Mouse (Mus musculus): ENCODE results near the gene Cyp11a1. TPM values are rescaled to one million over a fixed set of nuclear protein-coding genes. Genes with fewer than 3 reads are reported as not detected.
A peak's percentile ranks its signal among the peaks of the same experiment; 100 is the strongest.

Cyp11a1 gene
- polyA plus RNA-seq, 1 experiment from 2014 or later = 0.16 TPM

DNA sequence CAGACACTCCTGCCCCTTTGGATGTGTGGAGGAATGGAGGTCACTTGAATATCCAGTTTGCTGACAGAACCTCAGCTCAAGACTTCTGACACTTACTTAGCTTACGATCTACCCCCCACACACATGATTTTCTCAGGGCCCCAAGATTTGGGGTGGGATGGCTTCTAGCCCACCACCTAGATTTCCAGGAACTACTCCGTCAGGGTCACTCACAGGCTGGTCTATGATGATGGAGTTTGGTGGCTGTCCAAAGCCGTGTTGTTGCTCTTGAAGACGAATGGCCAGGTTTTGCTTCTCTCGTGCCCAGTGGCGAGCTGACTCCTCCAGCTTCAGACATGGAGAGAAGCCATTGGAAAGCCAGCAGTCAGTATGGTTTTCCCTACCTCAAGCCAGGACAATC lies 23.4 kb downstream of the Cyp11a1 start:
- ATAC-seq (ENCODE audit: insufficient number of reproducible peaks, insufficient read depth, low FRiP score, low TSS enrichment, low read depth) = no peak
- Histone ChIP-seq H3K36me3 (no peaks in the 10 kb centered on the region), H3K9ac (replicated peaks) (no peak overlapping the region), H3K4me3 (replicated peaks) (no peak overlapping the region), H3K4me2 (no peak overlapping the region), H3K27me3 (peaks cover 14% of the 10 kb centered on the region), H3K27ac (no peak overlapping the region), H3K4me1 (replicated peaks) (no peaks in the 10 kb centered on the region), H3K9me3 (no peaks in the 10 kb centered on the region)
- WGBS = 84% methylated on average over 6 of the region's 6 CpGs

GRCm38 (mm10) chr9:58031895-58032294 lies 25.7 kb downstream of the Cyp11a1 start:
- H3K27ac ChIP-seq = no peak overlapping the region
- H3K9me3 ChIP-seq = no peaks in the 10 kb centered on the region
- no peaks in the 10 kb centered on the region for H3K4me1 ChIP-seq (replicated peaks)
- ATAC-seq (ENCODE audit: insufficient number of reproducible peaks, insufficient read depth, low FRiP score, low TSS enrichment, low read depth) = no peak
- H3K27me3 ChIP-seq = peaks cover 27% of the 10 kb centered on the region
- 82% methylated on average over 5 of the region's 5 CpGs for WGBS
- no peak overlapping the region for H3K9ac ChIP-seq (replicated peaks)
- H3K36me3 ChIP-seq = no peaks in the 10 kb centered on the region
- H3K4me2 ChIP-seq = no peak overlapping the region
- H3K4me3 ChIP-seq (replicated peaks) = no peak overlapping the region

- WGBS = 65% methylated on average over 2 of the region's 2 CpGs
- Histone ChIP-seq H3K4me2 (no peak overlapping the region), H3K36me3 (no peaks in the 10 kb centered on the region), H3K4me1 (replicated peaks) (peaks cover 21% of the 10 kb centered on the region), H3K9me3 (no peaks in the 10 kb centered on the region), H3K9ac (replicated peaks) (no peak overlapping the region), H3K27me3 (peaks cover 43% of the 10 kb centered on the region), H3K27ac (no peak overlapping the region), H3K4me3 (replicated peaks) (no peak overlapping the region)
- ATAC-seq (ENCODE audit: insufficient number of reproducible peaks, insufficient read depth, low FRiP score, low TSS enrichment, low read depth) = no peak
Measured at GRCm38 (mm10) chr9:58035519-58035918, 29.3 kb downstream of the Cyp11a1 start.

- 74% methylated on average over 7 of the region's 7 CpGs for WGBS
Measured at GRCm38 (mm10) chr9:58035951-58036698, 29.9 kb downstream of the Cyp11a1 start.

GRCm38 (mm10) chr9:58036961-58037360 lies 30.8 kb downstream of the Cyp11a1 start:
- Histone ChIP-seq H3K36me3 (no peaks in the 10 kb centered on the region), H3K9ac (replicated peaks) (no peak overlapping the region), H3K27ac (no peak overlapping the region), H3K4me1 (replicated peaks) (peaks cover 35% of the 10 kb centered on the region), H3K4me3 (replicated peaks) (no peak overlapping the region), H3K4me2 (no peak overlapping the region), H3K27me3 (peaks cover 39% of the 10 kb centered on the region), H3K9me3 (no peaks in the 10 kb centered on the region)
- WGBS = 76% methylated on average over 4 of the region's 4 CpGs
- ATAC-seq (ENCODE audit: insufficient number of reproducible peaks, insufficient read depth, low FRiP score, low TSS enrichment, low read depth) = no peak

More at GRCm38 (mm10) chr9:58035951-58036698, 29.9 kb downstream of the Cyp11a1 start:
- no peak for ATAC-seq (ENCODE audit: insufficient number of reproducible peaks, insufficient read depth, low FRiP score, low TSS enrichment, low read depth)
- H3K9ac ChIP-seq (replicated peaks) = no peak overlapping the region
- no peak overlapping the region for H3K4me2 ChIP-seq
- peaks cover 27% of the 10 kb centered on the region for H3K4me1 ChIP-seq (replicated peaks)
- H3K4me3 ChIP-seq (replicated peaks) = no peak overlapping the region
- H3K27me3 ChIP-seq = peaks cover 39% of the 10 kb centered on the region
- no peaks in the 10 kb centered on the region for H3K9me3 ChIP-seq
- H3K36me3 ChIP-seq = no peaks in the 10 kb centered on the region
- no peak overlapping the region for H3K27ac ChIP-seq

GRCm38 (mm10) chr9:58038500-58039168 lies 32.4 kb downstream of the Cyp11a1 start:
- no peak for ATAC-seq (ENCODE audit: insufficient number of reproducible peaks, insufficient read depth, low FRiP score, low TSS enrichment, low read depth)
- Histone ChIP-seq H3K4me3 (replicated peaks) (no peak overlapping the region), H3K4me1 (replicated peaks) (peaks cover 48% of the 10 kb centered on the region), H3K9ac (replicated peaks) (no peak overlapping the region), H3K27ac (0 out of 2 replicates have a peak overlapping the region, but pooled peaks have one; percentile 17), H3K4me2 (no peak overlapping the region), H3K27me3 (peaks cover 32% of the 10 kb centered on the region), H3K9me3 (no peaks in the 10 kb centered on the region), H3K36me3 (no peaks in the 10 kb centered on the region)
- WGBS = 29% methylated on average over 19 of the region's 19 CpGs

GRCm38 (mm10) chr9:58040977-58041376 lies 34.8 kb downstream of the Cyp11a1 start:
- 0 out of 2 replicates have a peak, but pooled peaks have one; percentile 14 for ATAC-seq (ENCODE audit: insufficient number of reproducible peaks, insufficient read depth, low FRiP score, low TSS enrichment, low read depth)
- Histone ChIP-seq H3K9me3 (no peaks in the 10 kb centered on the region), H3K9ac (replicated peaks) (no peak overlapping the region; the same call in 1 of the 2 replicates), H3K36me3 (no peaks in the 10 kb centered on the region), H3K4me2 (peak overlapping the region; percentile 17; the same call in 1 of the 2 replicates), H3K27ac (peak overlapping the region; percentile 90), H3K27me3 (peaks cover 28% of the 10 kb centered on the region), H3K4me1 (replicated peaks) (peaks cover 71% of the 10 kb centered on the region), H3K4me3 (replicated peaks) (no peak overlapping the region)
- WGBS = 23% methylated on average over 4 of the region's 4 CpGs

DNA sequence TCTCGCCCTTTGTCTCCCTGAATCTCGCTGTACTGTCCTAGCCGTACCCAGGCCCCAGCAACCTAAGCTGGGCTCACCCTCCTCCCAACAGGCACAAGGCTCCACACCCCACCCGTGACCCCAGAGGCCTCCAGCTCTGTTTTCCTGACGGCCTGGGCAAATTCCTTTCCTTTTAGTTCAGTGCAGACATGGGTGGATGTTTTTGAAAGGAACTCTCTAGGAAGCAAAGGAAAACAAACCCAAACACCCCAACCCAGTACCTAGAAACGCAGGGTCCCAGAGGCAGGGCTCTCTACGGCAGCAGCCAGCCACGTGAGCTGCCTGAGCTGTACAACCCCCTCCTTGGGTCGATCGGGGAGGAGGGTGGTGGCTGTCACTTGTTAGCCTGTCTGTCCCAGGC lies 36.2 kb downstream of the Cyp11a1 start:
- Histone ChIP-seq H3K9me3 (no peaks in the 10 kb centered on the region), H3K4me3 (replicated peaks) (no peak overlapping the region), H3K36me3 (no peaks in the 10 kb centered on the region), H3K4me2 (no peak overlapping the region; the same call in 1 of the 2 replicates), H3K27ac (peak overlapping the region; percentile 90), H3K9ac (replicated peaks) (no peak overlapping the region), H3K4me1 (replicated peaks) (peaks cover 71% of the 10 kb centered on the region), H3K27me3 (peaks cover 23% of the 10 kb centered on the region)
- WGBS = 32% methylated on average over 10 of the region's 10 CpGs
- no peak for ATAC-seq (ENCODE audit: insufficient number of reproducible peaks, insufficient read depth, low FRiP score, low TSS enrichment, low read depth)

GRCm38 (mm10) chr9:58043496-58044017 lies 37.3 kb downstream of the Cyp11a1 start:
- Histone ChIP-seq H3K36me3 (no peaks in the 10 kb centered on the region), H3K4me2 (no peak overlapping the region), H3K9me3 (no peaks in the 10 kb centered on the region), H3K4me3 (replicated peaks) (no peak overlapping the region), H3K4me1 (replicated peaks) (peaks cover 72% of the 10 kb centered on the region), H3K27me3 (peaks cover 23% of the 10 kb centered on the region), H3K9ac (replicated peaks) (no peak overlapping the region), H3K27ac (no peak overlapping the region)
- no peak for ATAC-seq (ENCODE audit: insufficient number of reproducible peaks, insufficient read depth, low FRiP score, low TSS enrichment, low read depth)
- 84% methylated on average over 10 of the region's 10 CpGs for WGBS

DNA sequence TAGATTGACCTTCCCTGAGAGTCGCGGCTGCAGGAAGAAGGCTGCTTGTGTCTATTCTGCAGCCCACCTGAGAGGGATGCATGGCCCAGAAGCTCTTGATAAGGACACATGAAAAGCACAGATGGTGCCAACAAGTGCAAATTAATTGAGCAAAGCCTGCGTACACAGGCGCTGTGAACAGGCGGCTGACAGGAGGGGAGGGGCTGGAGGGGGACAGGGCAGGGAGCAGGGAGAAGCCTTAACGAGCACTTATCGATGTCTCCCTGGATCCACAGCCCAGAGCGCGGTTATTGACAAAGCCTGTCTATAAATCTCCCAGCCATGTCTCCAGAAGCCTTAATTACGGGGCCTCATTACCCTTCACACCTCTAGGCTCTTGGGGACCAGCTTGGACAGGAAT lies 38.6 kb downstream of the Cyp11a1 start:
- peaks cover 67% of the 10 kb centered on the region for H3K4me1 ChIP-seq (replicated peaks)
- H3K4me2 ChIP-seq = no peak overlapping the region
- H3K36me3 ChIP-seq = no peaks in the 10 kb centered on the region
- no peak overlapping the region; the same call in 1 of the 2 replicates for H3K9ac ChIP-seq (replicated peaks)
- no peaks in the 10 kb centered on the region for H3K9me3 ChIP-seq
- no peak overlapping the region for H3K4me3 ChIP-seq (replicated peaks)
- H3K27ac ChIP-seq = no peak overlapping the region
- ATAC-seq (ENCODE audit: insufficient number of reproducible peaks, insufficient read depth, low FRiP score, low TSS enrichment, low read depth) = no peak
- 14% methylated on average over 10 of the region's 10 CpGs for WGBS
- peaks cover 35% of the 10 kb centered on the region for H3K27me3 ChIP-seq

DNA sequence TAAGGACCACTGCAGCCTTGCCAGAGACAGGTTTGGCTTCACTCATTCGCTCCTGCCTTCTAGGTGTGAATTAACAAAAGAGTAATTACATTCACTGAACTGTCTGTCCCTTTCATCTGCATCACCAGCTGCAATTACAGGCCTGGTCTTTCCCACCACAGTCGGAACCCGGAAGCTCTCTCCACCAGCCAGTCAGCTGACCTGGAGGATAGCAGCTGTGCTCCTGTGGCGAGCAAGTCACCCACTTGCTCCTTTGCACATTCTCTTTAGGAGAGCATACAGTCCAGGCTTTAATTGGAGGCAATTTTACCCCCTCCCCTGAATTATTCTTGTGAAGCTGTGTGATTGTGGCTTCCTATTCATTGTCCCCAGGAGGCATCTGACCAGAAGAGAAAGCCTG lies 39.4 kb downstream of the Cyp11a1 start:
- Histone ChIP-seq H3K4me3 (replicated peaks) (no peak overlapping the region), H3K36me3 (no peaks in the 10 kb centered on the region), H3K4me1 (replicated peaks) (peaks cover 59% of the 10 kb centered on the region), H3K27me3 (peaks cover 43% of the 10 kb centered on the region), H3K27ac (no peak overlapping the region), H3K4me2 (no peak overlapping the region), H3K9me3 (no peaks in the 10 kb centered on the region), H3K9ac (replicated peaks) (no peak overlapping the region)
- WGBS = 11% methylated on average over 4 of the region's 4 CpGs
- no peak for ATAC-seq (ENCODE audit: insufficient number of reproducible peaks, insufficient read depth, low FRiP score, low TSS enrichment, low read depth)

Data from limb, embryonic 12.5 days (tissue).